Mouse (Mus musculus): Measurements from ENCODE around the gene Tead1.

- TF ChIP-seq CTCF (IDR thresholded peaks at IDR 0.05; ENCODE audit: low read depth) (no peak), EP300 (IDR thresholded peaks at IDR 0.05; ENCODE audit: low read depth) (no peak)
Observed at GRCm38 (mm10) chr7:112938959-112939358, 259.8 kb downstream of the Tead1 start.

Measured in liver, postnatal 0 days (tissue).